Mouse (Mus musculus) kidney, postnatal 0 days (tissue): ENCODE measurements around the gene Dusp19. TPM values are rescaled to one million over a fixed set of nuclear protein-coding genes. Genes with fewer than 3 reads are reported as not detected.

Source experiments
- ATAC-seq: fragments of 200-750 bp; cut with Nextera tagmentation; replicated peaks from 2 replicates; pipeline ENCODE4 v1.8.0; 2017; ENCODE audit warnings: low read depth, moderate number of reproducible peaks, moderate TSS enrichment, moderate library complexity; ENCODE audit not compliant: low FRiP score
- DNase-seq: peaks from one replicate; pipeline ENCODE4 v3.0.0-alpha.2; 2016; ENCODE audit warnings: low spot score
- H3K27ac ChIP-seq: fragments of 300-500 bp; sonication (generic); 2 replicates; pipeline ENCODE4 v1.5.1; 2014; ENCODE audit warnings: mild to moderate bottlenecking
- H3K27me3 ChIP-seq: fragments of 300-500 bp; sonication (generic); 2 replicates; pipeline ENCODE4 v1.6.1; 2014; ENCODE audit warnings: low read length, mixed read lengths; ENCODE audit not compliant: insufficient read depth
- H3K36me3 ChIP-seq: fragments of 300-500 bp; sonication (generic); 2 replicates; pipeline ENCODE4 v1.6.1; 2014; ENCODE audit warnings: low read length, mixed read lengths; ENCODE audit not compliant: insufficient read depth
- H3K4me1 ChIP-seq: fragments of 300-500 bp; sonication (generic); replicated peaks from 2 replicates; pipeline ENCODE4 v1.6.1; 2014; ENCODE audit warnings: antibody characterized with exemption, low read length, mixed read lengths; ENCODE audit not compliant: insufficient read depth
- H3K4me2 ChIP-seq: fragments of 300-500 bp; sonication (generic); 2 replicates; pipeline ENCODE4 v1.6.1; 2014; ENCODE audit warnings: mild to moderate bottlenecking, low read length, moderate library complexity, mixed read lengths
- H3K4me3 ChIP-seq: fragments of 300-500 bp; sonication (generic); replicated peaks from 2 replicates; pipeline ENCODE4 v1.5.1; 2014; ENCODE audit warnings: low read depth, low read length
- H3K9ac ChIP-seq: fragments of 300-500 bp; sonication (generic); 2 replicates; pipeline ENCODE4 v1.6.1; 2014; ENCODE audit warnings: low read depth, low read length
- H3K9me3 ChIP-seq: fragments of 300-500 bp; sonication (generic); replicated peaks from 2 replicates; pipeline ENCODE4 v1.6.1; 2016; ENCODE audit warnings: low read length, inconsistent platforms, mixed read lengths
- CTCF ChIP-seq: IDR thresholded peaks from 2 replicates; pipeline ENCODE4 v1.5.1; 2016; ENCODE audit warnings: antibody characterized with exemption, low read depth, mild to moderate bottlenecking, moderate library complexity
- WGBS: fragments of 180-500 bp; shearing (Covaris S2); extraction: QIAGEN DNeasy Blood & Tissue Kit; methylation state at CpG from one replicate; pipeline ENCODE4 v1.1.7; 2014; 5-methylcytosine and 5-hydroxymethylcytosine counted together
- polyA plus RNA-seq: library from polyadenylated mRNA; unstranded; fragments of >200 nt; fragmentation: Nextera tagmentation; extraction: Ambion mirVana; gene quantifications from 2 replicates; pipeline ENCODE4 v1.2.1, GENCODE M21; 2015

Dusp19 gene
- polyA plus RNA-seq, 1 experiment from 2014 or later: 14.3 TPM

DNA sequence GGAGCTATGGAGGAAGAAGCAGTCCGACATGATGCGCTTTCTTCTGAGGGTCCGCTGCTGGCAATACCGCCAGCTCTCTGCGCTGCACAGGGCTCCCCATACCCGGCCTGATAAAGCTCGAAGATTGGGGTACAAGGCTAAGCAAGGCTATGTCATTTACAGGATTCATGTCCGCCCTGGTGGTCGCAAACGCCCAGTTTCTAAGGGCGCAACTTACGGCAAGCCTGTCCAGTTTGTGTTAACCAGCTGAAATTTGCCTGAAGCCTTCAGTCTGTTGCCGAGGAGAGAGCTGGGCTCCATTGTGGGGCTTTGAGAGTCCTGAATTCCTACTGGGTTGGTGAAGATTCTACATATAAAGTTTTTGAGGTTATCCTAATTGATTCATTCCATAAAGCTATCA lies 14.1 kb upstream of the Dusp19 start:
- Histone ChIP-seq H3K9ac (no peak overlapping the region), H3K4me3 (no peak overlapping the region), H3K9me3 (no peaks in the 10 kb centered on the region), H3K4me2 (no peak overlapping the region), H3K4me1 (no peaks in the 10 kb centered on the region), H3K27ac (no peak overlapping the region), H3K36me3 (no peaks in the 10 kb centered on the region), H3K27me3 (no peaks in the 10 kb centered on the region)
- DNase-seq: no peak
- WGBS: 94% methylated on average over 13 of the region's 13 CpGs
- no peak for TF ChIP-seq CTCF
- no peak for ATAC-seq

GRCm38 (mm10) chr2:80603771-80604426 lies 12.9 kb upstream of the Dusp19 start:
- H3K4me1 ChIP-seq: no peaks in the 10 kb centered on the region
- no peaks in the 10 kb centered on the region for H3K36me3 ChIP-seq
- H3K9ac ChIP-seq: no peak overlapping the region
- no peaks in the 10 kb centered on the region for H3K27me3 ChIP-seq
- H3K4me2 ChIP-seq: no peak overlapping the region
- no peak overlapping the region for H3K27ac ChIP-seq
- no peak for DNase-seq
- no peak for ATAC-seq
- 87% methylated on average over 19 of the region's 19 CpGs for WGBS
- no peak for TF ChIP-seq CTCF
- H3K4me3 ChIP-seq: no peak overlapping the region
- no peaks in the 10 kb centered on the region for H3K9me3 ChIP-seq

GRCm38 (mm10) chr2:80612286-80612685 lies 4.6 kb upstream of the Dusp19 start:
- Histone ChIP-seq H3K27ac (no peak overlapping the region), H3K4me2 (no peak overlapping the region), H3K9ac (no peak overlapping the region), H3K4me1 (no peaks in the 10 kb centered on the region), H3K36me3 (no peaks in the 10 kb centered on the region), H3K9me3 (no peaks in the 10 kb centered on the region), H3K4me3 (no peak overlapping the region), H3K27me3 (no peaks in the 10 kb centered on the region)
- no peak for TF ChIP-seq CTCF
- DNase-seq (no peak), ATAC-seq (no peak)
- 50% methylated on average over 1 of the region's 1 CpGs for WGBS

DNA sequence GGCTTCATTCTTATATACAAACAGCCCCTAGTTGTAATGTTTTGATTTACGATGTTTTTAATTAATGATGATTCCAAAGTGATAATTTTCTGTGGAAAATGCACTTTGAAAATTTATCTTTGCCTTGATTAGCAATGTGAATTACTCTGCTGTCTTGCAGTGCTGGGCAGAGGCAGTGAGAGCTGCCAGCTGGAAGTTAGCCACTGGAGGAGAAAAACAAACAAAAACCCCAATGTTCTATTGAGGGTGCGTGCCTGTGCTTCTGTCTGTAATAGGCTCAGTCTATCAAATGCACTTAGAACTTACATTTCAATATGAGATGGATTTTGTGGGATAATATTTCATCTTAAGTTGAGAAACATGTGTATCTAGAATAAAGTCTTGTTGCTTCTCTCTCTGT lies 4.0 kb upstream of the Dusp19 start:
- Histone ChIP-seq H3K9ac (no peak overlapping the region), H3K27me3 (no peaks in the 10 kb centered on the region), H3K27ac (no peak overlapping the region), H3K4me3 (no peak overlapping the region), H3K9me3 (no peaks in the 10 kb centered on the region), H3K4me1 (no peaks in the 10 kb centered on the region), H3K4me2 (no peak overlapping the region), H3K36me3 (no peaks in the 10 kb centered on the region)
- no peak for TF ChIP-seq CTCF
- DNase-seq (no peak), ATAC-seq (no peak)
- WGBS: 63% methylated on average over 2 of the region's 2 CpGs

- no peaks in the 10 kb centered on the region for H3K4me1 ChIP-seq
- WGBS: 82% methylated on average over 3 of the region's 3 CpGs
- DNase-seq (no peak), ATAC-seq (no peak)
- no peak overlapping the region for H3K9ac ChIP-seq
- no peak overlapping the region for H3K4me3 ChIP-seq
- no peak overlapping the region for H3K4me2 ChIP-seq
- H3K9me3 ChIP-seq: no peaks in the 10 kb centered on the region
- no peaks in the 10 kb centered on the region for H3K27me3 ChIP-seq
- H3K27ac ChIP-seq: no peak overlapping the region
- TF ChIP-seq CTCF: no peak
- 0 out of 2 replicates have a peak, but pooled peaks cover 4% of the 10 kb centered on the region for H3K36me3 ChIP-seq
These were observed 2.1 kb downstream of the Dusp19 start for GRCm38 (mm10) chr2:80618991-80619390.

DNA sequence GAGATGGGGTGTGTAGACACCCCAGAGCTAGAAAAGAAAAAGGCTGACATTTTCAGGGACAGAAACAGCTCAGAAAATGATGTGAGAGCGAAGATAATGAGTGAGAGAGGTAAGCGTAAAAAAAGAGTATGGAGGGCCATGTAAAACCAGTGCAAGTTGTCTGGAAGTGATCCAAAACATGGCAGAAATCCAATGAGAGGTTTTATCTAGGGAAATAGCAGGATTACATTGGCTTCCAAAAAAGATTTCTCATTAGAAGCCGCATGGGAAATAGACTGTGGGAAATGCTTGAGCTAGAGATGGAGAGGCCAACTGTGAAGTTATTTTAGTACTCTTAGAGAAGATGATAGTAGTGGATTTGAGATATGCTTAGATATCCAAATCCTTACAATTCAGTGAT lies 5.1 kb downstream of the Dusp19 start:
- H3K4me2 ChIP-seq: no peak overlapping the region
- ATAC-seq: no peak
- TF ChIP-seq CTCF: no peak
- H3K27me3 ChIP-seq: no peaks in the 10 kb centered on the region
- H3K27ac ChIP-seq: no peak overlapping the region
- H3K36me3 ChIP-seq: peaks cover 8% of the 10 kb centered on the region; the same call in 1 of the 2 replicates
- H3K4me3 ChIP-seq: no peak overlapping the region
- H3K4me1 ChIP-seq: no peaks in the 10 kb centered on the region
- WGBS: 92% methylated on average over 3 of the region's 3 CpGs
- no peak for DNase-seq
- H3K9ac ChIP-seq: no peak overlapping the region
- H3K9me3 ChIP-seq: no peaks in the 10 kb centered on the region

- H3K4me3 ChIP-seq: no peak overlapping the region
- DNase-seq: no peak
- H3K9ac ChIP-seq: no peak overlapping the region
- whole genome bisulfite sequencing: 94% methylated on average over 4 of the region's 4 CpGs
- TF ChIP-seq CTCF: no peak
- no peak overlapping the region for H3K27ac ChIP-seq
- H3K4me1 ChIP-seq: no peaks in the 10 kb centered on the region
- H3K4me2 ChIP-seq: no peak overlapping the region
- peaks cover 8% of the 10 kb centered on the region; the same call in 1 of the 2 replicates for H3K36me3 ChIP-seq
- no peaks in the 10 kb centered on the region for H3K9me3 ChIP-seq
- H3K27me3 ChIP-seq: no peaks in the 10 kb centered on the region
- ATAC-seq: no peak
These were observed 7.7 kb downstream of the Dusp19 start for GRCm38 (mm10) chr2:80624523-80624922.
